Mouse (Mus musculus) G1E (cell line): ENCODE data around the gene Nanos1. TPM values are rescaled to one million over a fixed set of nuclear protein-coding genes. Genes with fewer than 3 reads are reported as not detected.

Source experiments
- ATAC-seq: 2 replicates; pipeline ENCODE4 v1.8.0; 2016; ENCODE audit warnings: mild to moderate bottlenecking; ENCODE audit not compliant: insufficient number of reproducible peaks, poor library complexity, low FRiP score, severe bottlenecking; ENCODE audit errors: extremely low read depth
- DNase-seq: peaks from one replicate; pipeline ENCODE4 v3.0.0; 2012; ENCODE audit warnings: low spot score
- H3K27me3 ChIP-seq: 2 replicates; pipeline ENCODE4 v1.6.1; 2012; ENCODE audit warnings: mild to moderate bottlenecking, low read length, inconsistent platforms; ENCODE audit not compliant: insufficient read depth
- H3K36me3 ChIP-seq: replicated peaks from 2 replicates; pipeline ENCODE3; 2012; ENCODE audit warnings: mild to moderate bottlenecking, inconsistent platforms
- H3K4me1 ChIP-seq: 2 replicates; pipeline ENCODE4 v1.6.1; 2012; ENCODE audit warnings: low read depth, low read length, inconsistent platforms, mixed read lengths; ENCODE audit not compliant: insufficient read depth
- H3K4me3 ChIP-seq: 2 replicates; pipeline ENCODE4 v1.5.1; 2012; ENCODE audit warnings: low read depth, mild to moderate bottlenecking, inconsistent platforms, low read length, moderate library complexity, mixed read lengths
- H3K9me3 ChIP-seq: replicated peaks from 2 replicates; pipeline ENCODE4 v1.6.1; 2012; ENCODE audit warnings: inconsistent platforms
- CTCF ChIP-seq: IDR thresholded peaks from 2 replicates; pipeline ENCODE4 v1.5.1; 2012; ENCODE audit warnings: low read depth, low read length, inconsistent platforms, mixed read lengths
- GATA1 ChIP-seq: IDR thresholded peaks from 2 replicates; pipeline ENCODE4 v1.6.1; 2012; ENCODE audit warnings: borderline replicate concordance, low read length, inconsistent platforms, mixed read lengths
- GATA2 ChIP-seq: IDR thresholded peaks from 2 replicates; pipeline ENCODE4 v1.6.1; 2012; ENCODE audit warnings: low read depth, low read length, inconsistent platforms, borderline replicate concordance
- POLR2AphosphoS5 ChIP-seq: IDR thresholded peaks from 2 replicates; pipeline ENCODE4 v1.6.1; 2012; ENCODE audit warnings: low read depth, low read length, inconsistent platforms; ENCODE audit not compliant: insufficient replicate concordance
- TAL1 ChIP-seq: conservative IDR thresholded peaks from 2 replicates; pipeline ENCODE4 v1.6.1; 2012; ENCODE audit warnings: low read depth, low read length, inconsistent platforms, mixed read lengths
- polyA plus RNA-seq: library from polyadenylated mRNA; stranded (reverse); fragments of >175 nt; gene quantifications from 2 replicates; pipeline ENCODE4 v1.2.3, GENCODE M21; 2012
- total RNA-seq, 2 experiments: library from RNA; stranded (forward) in 1 of 2; stranded (reverse) in 1 of 2; fragments of 200-1000 nt in 1 of 2; fragments of >200 nt in 1 of 2; fragmentation: Nextera tagmentation in 1 of 2; gene quantifications; 2 replicates each; pipeline ENCODE4 v1.2.3; 2014 to 2017

Nanos1 gene
- total and polyA plus RNA-seq, 3 experiments = 2.1 to 4.6 (median 2.6) TPM

DNA sequence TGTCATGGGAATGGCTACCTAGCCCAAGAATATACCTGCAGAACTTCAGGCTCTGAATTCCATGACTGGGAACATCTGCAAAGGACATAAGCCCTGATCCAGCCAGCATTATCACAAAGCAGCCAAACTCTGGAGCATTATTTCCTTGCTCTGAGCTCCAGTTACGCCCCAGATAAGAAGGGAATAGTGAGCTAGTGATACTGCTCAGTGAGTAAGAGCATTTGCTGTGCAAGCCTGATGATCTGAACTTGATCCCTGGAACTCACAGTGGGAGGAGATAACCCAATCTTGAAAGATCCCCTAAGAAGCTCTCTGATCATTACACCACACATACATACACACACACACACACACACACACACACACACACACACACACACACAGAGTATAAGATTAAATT lies 24.5 kb upstream of the Nanos1 start:
- Histone ChIP-seq H3K4me3 (no peak overlapping the region), H3K4me1 (no peaks in the 10 kb centered on the region), H3K9me3 (no peaks in the 10 kb centered on the region), H3K27me3 (peaks cover 25% of the 10 kb centered on the region), H3K36me3 (no peaks in the 10 kb centered on the region)
- DNase-seq (no peak), ATAC-seq (no peak)
- TF ChIP-seq GATA1 = no peak
- no peak for TF ChIP-seq POLR2AphosphoS5
- TF ChIP-seq CTCF = no peak
- TF ChIP-seq TAL1 = no peak
- no peak for TF ChIP-seq GATA2

DNA sequence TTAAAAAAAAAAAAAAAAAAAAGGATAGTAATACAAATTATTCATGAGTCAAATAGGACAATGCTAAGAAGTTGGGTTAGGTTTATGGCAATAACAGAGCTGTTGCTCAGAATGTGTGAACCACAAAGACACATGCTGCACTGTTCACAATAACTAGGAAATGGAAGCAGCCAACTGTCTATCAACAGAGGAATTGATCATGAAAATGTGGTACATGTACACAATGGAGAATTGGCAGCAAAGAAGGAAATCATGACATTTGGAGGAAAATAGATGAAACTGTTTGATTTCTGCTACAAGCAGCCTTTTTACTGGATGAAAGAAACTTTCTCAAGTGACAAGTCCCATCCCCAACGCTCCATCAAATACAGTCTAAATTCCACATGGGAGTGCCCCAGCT lies 23.8 kb upstream of the Nanos1 start:
- H3K4me3 ChIP-seq = no peak overlapping the region
- ATAC-seq (no peak), DNase-seq (no peak)
- no peaks in the 10 kb centered on the region for H3K36me3 ChIP-seq
- TF ChIP-seq POLR2AphosphoS5 (no peak), CTCF (no peak), GATA2 (no peak), TAL1 (no peak), GATA1 (no peak)
- H3K27me3 ChIP-seq = peaks cover 25% of the 10 kb centered on the region
- H3K9me3 ChIP-seq = no peaks in the 10 kb centered on the region
- H3K4me1 ChIP-seq = no peaks in the 10 kb centered on the region

DNA sequence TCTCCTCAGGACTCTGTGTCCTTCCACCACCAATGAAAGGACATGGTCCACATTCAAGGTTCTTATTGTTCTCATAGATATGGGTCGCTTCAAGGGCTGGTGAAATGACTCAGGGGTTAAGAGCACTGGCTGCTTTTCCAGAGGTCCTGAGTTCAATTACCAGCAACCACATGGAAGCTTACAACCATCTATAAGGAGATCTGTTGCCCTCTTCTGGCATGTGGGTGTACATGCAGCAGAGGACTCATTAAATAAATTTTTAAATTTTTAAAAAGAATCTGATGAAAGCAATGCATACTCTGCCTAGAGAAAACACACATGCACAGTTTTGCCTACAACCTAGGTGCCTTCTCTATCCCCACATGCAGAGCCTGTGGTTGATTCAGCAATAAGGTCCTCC lies 15.2 kb upstream of the Nanos1 start:
- DNase-seq = no peak
- H3K9me3 ChIP-seq = no peaks in the 10 kb centered on the region
- H3K36me3 ChIP-seq = no peaks in the 10 kb centered on the region
- peaks cover 30% of the 10 kb centered on the region for H3K27me3 ChIP-seq
- no peak for ATAC-seq
- TF ChIP-seq GATA1 (no peak), POLR2AphosphoS5 (no peak), CTCF (no peak), GATA2 (no peak)
- H3K4me1 ChIP-seq = peaks cover 5% of the 10 kb centered on the region
- no peak overlapping the region for H3K4me3 ChIP-seq

DNA sequence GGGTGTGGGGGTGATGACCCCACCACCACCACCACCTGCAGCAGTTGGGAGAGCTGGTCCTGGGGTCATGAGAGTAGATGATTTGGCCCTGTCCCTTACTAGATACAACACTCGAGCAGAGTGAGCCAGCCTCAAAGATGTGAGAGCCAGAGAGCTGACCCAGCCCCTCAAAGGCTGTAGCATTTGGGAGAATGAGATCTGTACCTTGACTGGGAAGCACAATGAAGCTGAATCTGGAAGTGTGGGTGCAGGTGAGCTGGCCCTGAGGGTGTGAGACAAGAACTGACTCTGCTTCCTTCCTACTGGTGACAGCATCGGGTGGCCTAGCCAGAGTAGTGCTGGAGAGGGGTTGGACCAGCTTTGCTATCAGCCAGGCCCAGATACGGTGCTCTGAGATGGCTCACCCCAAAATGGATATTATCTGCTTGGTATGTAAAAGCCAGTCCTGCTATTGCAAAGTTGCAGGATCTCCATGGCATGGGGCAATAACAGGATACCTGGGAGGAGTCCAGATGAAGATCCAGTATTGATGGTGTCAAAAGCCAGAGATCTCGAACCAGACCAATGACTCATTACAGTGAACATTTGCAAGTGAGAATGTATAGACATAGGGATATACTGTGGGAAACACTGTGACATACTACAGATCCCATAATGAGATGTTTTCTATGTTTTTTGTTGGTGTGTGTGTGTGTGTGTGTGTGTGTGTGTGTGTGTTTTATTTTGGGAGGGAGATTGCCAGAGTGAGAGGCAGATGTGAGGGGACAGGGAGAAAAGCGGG lies 11.8 kb upstream of the Nanos1 start:
- Histone ChIP-seq H3K4me3 (no peak overlapping the region), H3K27me3 (peaks cover 31% of the 10 kb centered on the region), H3K9me3 (no peaks in the 10 kb centered on the region), H3K36me3 (no peaks in the 10 kb centered on the region), H3K4me1 (peaks cover 5% of the 10 kb centered on the region)
- no peak for DNase-seq
- ATAC-seq = no peak; the same call in 1 of the 2 replicates
- TF ChIP-seq GATA1 (no peak), TAL1 (no peak), POLR2AphosphoS5 (no peak), GATA2 (no peak), CTCF (no peak)

DNA sequence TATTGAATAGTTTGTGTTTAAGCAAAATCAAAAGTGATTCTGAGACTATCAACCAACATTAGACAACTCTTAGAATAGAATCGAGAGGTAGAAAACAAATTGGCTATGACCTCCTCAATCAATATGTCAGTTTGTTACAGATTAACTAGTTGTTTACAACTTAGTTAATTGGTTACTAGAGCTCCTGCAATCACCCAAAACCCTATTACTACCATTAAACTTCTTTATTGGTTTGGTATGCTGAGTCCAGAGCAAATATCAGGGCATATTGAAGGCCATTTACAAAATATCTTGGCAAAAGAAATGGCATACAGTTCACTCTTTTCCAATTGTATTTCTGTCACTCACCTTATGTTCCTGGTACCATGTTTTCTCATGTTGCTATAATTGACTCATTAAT lies 8.0 kb upstream of the Nanos1 start:
- no peak overlapping the region for H3K4me3 ChIP-seq
- no peak for ATAC-seq
- peaks cover 5% of the 10 kb centered on the region for H3K4me1 ChIP-seq
- peaks cover 18% of the 10 kb centered on the region for H3K27me3 ChIP-seq
- H3K36me3 ChIP-seq = no peaks in the 10 kb centered on the region
- no peak for TF ChIP-seq POLR2AphosphoS5
- no peak for TF ChIP-seq GATA2
- TF ChIP-seq CTCF = no peak
- no peak for TF ChIP-seq TAL1
- TF ChIP-seq GATA1 = no peak
- no peaks in the 10 kb centered on the region for H3K9me3 ChIP-seq
- no peak for DNase-seq

DNA sequence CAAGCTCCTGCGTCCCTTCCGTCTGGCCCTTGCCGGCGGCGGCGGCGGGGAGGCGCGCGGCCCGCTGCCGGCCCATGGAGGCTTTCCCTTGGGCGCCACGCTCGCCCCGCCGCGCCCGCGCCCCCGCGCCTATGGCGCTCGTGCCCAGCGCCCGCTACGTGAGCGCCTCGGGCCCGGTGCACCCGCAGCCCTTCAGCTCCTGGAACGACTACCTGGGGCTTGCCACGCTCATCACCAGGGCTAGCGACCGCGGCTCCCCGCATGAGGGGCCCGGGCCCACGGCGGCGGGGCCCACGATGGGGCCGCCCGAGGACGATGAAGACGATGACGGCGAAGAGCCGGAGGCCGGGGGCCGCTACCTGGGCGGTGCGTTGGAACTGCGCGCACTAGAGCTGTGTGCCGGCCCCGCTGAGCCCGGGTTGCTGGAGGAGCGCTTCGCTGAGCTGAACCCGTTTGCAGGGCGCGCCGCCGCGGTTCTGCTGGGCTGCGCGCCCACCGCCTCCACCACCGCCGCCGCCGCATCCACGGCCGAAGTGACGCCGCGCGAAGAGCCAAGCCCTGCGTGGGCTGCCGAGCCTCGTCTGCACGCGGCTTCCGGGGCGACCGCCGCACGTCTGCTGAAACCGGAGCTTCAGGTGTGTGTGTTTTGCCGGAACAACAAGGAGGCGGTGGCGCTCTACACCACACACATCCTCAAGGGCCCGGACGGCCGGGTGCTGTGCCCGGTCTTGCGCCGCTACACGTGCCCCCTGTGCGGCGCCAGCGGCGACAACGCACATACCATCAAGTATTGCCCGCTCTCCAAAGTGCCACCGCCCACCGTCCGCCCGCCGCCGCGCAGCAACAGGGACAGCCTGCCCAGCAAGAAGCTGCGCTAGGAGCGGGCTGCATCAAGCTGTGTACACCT lies 658 bp downstream of the Nanos1 start:
- Histone ChIP-seq H3K9me3 (no peaks in the 10 kb centered on the region), H3K36me3 (peaks cover 20% of the 10 kb centered on the region), H3K4me1 (peaks cover 32% of the 10 kb centered on the region), H3K4me3 (peak overlapping the region; percentile 85), H3K27me3 (peaks cover 3% of the 10 kb centered on the region; the same call in 1 of the 2 replicates)
- DNase-seq = peak; percentile 33
- no peak for TF ChIP-seq GATA1
- no peak for TF ChIP-seq TAL1
- TF ChIP-seq GATA2 = no peak
- no peak for TF ChIP-seq CTCF
- TF ChIP-seq POLR2AphosphoS5 = no peak
- ATAC-seq = no peak
